Mouse (Mus musculus) olfactory bulb, adult 2 months (tissue): ENCODE data around the gene Foxp1. TPM values are rescaled to one million over a fixed set of nuclear protein-coding genes. Genes with fewer than 3 reads are reported as not detected.

Source experiments
- H3K27ac ChIP-seq: fragments of 200-500 bp; 2 replicates; pipeline ENCODE4 v1.5.1; 2012; ENCODE audit warnings: low read depth, low read length; ENCODE audit not compliant: insufficient read depth
- H3K4me1 ChIP-seq: fragments of 200-500 bp; 2 replicates; pipeline ENCODE4 v1.6.1; 2012; ENCODE audit warnings: low read length; ENCODE audit not compliant: control insufficient read depth, insufficient read depth
- H3K4me3 ChIP-seq: fragments of 200-500 bp; 2 replicates; pipeline ENCODE4 v1.5.1; 2012; ENCODE audit warnings: mild to moderate bottlenecking, low read depth, low read length, moderate library complexity; ENCODE audit not compliant: insufficient read depth
- CTCF ChIP-seq: fragments of 200-500 bp; IDR thresholded peaks from 2 replicates; pipeline ENCODE4 v1.5.1; 2012; ENCODE audit warnings: low read depth, mild to moderate bottlenecking, low read length, moderate library complexity; ENCODE audit not compliant: insufficient read depth
- POLR2A ChIP-seq: fragments of 200-500 bp; IDR thresholded peaks from 2 replicates; pipeline ENCODE4 v1.6.1; 2012; ENCODE audit warnings: mild to moderate bottlenecking, low read depth, low read length, moderate library complexity; ENCODE audit not compliant: insufficient read depth
- WGBS: fragments of 180-500 bp; shearing (Covaris S2); methylation state at CpG from one replicate; pipeline ENCODE4 v1.1.7; 2018; 5-methylcytosine and 5-hydroxymethylcytosine counted together
- polyA plus RNA-seq: library from polyadenylated mRNA; stranded (reverse); fragments of >200 nt; gene quantifications from 2 replicates; pipeline ENCODE4 v1.2.4, GENCODE M21; 2012; ENCODE audit warnings: low replicate concordance; ENCODE audit not compliant: missing spikeins, insufficient read depth, insufficient read length

The Foxp1 gene
- polyA plus RNA-seq, 1 experiment, result not detected

- no peak overlapping the region for H3K4me3 ChIP-seq
- H3K4me1 ChIP-seq, result peaks cover 4% of the 10 kb centered on the region; the same call in 1 of the 2 replicates
- TF ChIP-seq CTCF (no peak), POLR2A (no peak)
- WGBS, result 92% methylated on average over 3 of the region's 3 CpGs
- H3K27ac ChIP-seq, result no peak overlapping the region
Measured at GRCm38 (mm10) chr6:99369156-99369555, 153.4 kb downstream of the Foxp1 start.

GRCm38 (mm10) chr6:99368118-99368753, 154.3 kb downstream of the Foxp1 start:
- Histone ChIP-seq H3K27ac (no peak overlapping the region), H3K4me3 (no peak overlapping the region), H3K4me1 (peaks cover 4% of the 10 kb centered on the region; the same call in 1 of the 2 replicates)
- TF ChIP-seq CTCF, result no peak
- TF ChIP-seq POLR2A, result no peak
- WGBS, result 94% methylated on average over 4 of the region's 4 CpGs

- 57% methylated on average over 6 of the region's 6 CpGs for WGBS
Measured at GRCm38 (mm10) chr6:99364545-99364944, 158.0 kb downstream of the Foxp1 start.

GRCm38 (mm10) chr6:99360581-99360980, 161.9 kb downstream of the Foxp1 start:
- WGBS, result 93% methylated on average over 4 of the region's 4 CpGs

More at GRCm38 (mm10) chr6:99364545-99364944, 158.0 kb downstream of the Foxp1 start:
- H3K27ac ChIP-seq, result no peak overlapping the region
- H3K4me3 ChIP-seq, result no peak overlapping the region
- no peak for TF ChIP-seq POLR2A
- no peak for TF ChIP-seq CTCF
- H3K4me1 ChIP-seq, result peaks cover 1% of the 10 kb centered on the region; the same call in 1 of the 2 replicates

GRCm38 (mm10) chr6:99359765-99360499, 162.6 kb downstream of the Foxp1 start:
- WGBS, result 85% methylated on average over 6 of the region's 6 CpGs
- Histone ChIP-seq H3K4me1 (no peaks in the 10 kb centered on the region), H3K27ac (no peak overlapping the region), H3K4me3 (no peak overlapping the region)
- TF ChIP-seq POLR2A (no peak), CTCF (no peak)

More at GRCm38 (mm10) chr6:99360581-99360980, 161.9 kb downstream of the Foxp1 start:
- Histone ChIP-seq H3K27ac (no peak overlapping the region), H3K4me3 (no peak overlapping the region), H3K4me1 (no peaks in the 10 kb centered on the region)
- TF ChIP-seq CTCF (no peak), POLR2A (no peak)

- TF ChIP-seq CTCF, result no peak
- no peak for TF ChIP-seq POLR2A
- Histone ChIP-seq H3K4me1 (no peaks in the 10 kb centered on the region), H3K27ac (no peak overlapping the region), H3K4me3 (no peak overlapping the region)
- 90% methylated on average over 9 of the region's 9 CpGs for WGBS
Measured at GRCm38 (mm10) chr6:99359036-99359698, 163.4 kb downstream of the Foxp1 start.

- H3K4me3 ChIP-seq, result no peak overlapping the region
- no peak overlapping the region for H3K27ac ChIP-seq
- 94% methylated on average over 2 of the region's 2 CpGs for whole genome bisulfite sequencing
- no peaks in the 10 kb centered on the region for H3K4me1 ChIP-seq
- TF ChIP-seq CTCF (no peak), POLR2A (no peak)
Measured at GRCm38 (mm10) chr6:99357931-99358330, 164.6 kb downstream of the Foxp1 start.

- WGBS, result 76% methylated on average over 2 of the region's 2 CpGs
- Histone ChIP-seq H3K4me3 (no peak overlapping the region), H3K4me1 (no peaks in the 10 kb centered on the region), H3K27ac (no peak overlapping the region)
- TF ChIP-seq POLR2A, result no peak
- TF ChIP-seq CTCF, result no peak
Measured at GRCm38 (mm10) chr6:99354338-99354737, 168.2 kb downstream of the Foxp1 start.

- TF ChIP-seq CTCF (no peak), POLR2A (no peak)
- Histone ChIP-seq H3K4me3 (no peak overlapping the region), H3K4me1 (no peaks in the 10 kb centered on the region), H3K27ac (no peak overlapping the region)
- WGBS, result 89% methylated on average over 2 of the region's 2 CpGs
Measured at GRCm38 (mm10) chr6:99353441-99353840, 169.1 kb downstream of the Foxp1 start.
